Mouse (Mus musculus): ENCODE results near the gene Vars. TPM values are rescaled to one million over a fixed set of nuclear protein-coding genes. Genes with fewer than 3 reads are reported as not detected.
A peak's percentile ranks its signal among the peaks of the same experiment; 100 is the strongest.

The Vars gene
- polyA plus RNA-seq, 1 experiment from 2014 or later, result 140 TPM

GRCm38 (mm10) chr17:35048149-35048931 lies 47.6 kb downstream of the Vars start:
- H3K36me3 ChIP-seq, result peaks cover 12% of the 10 kb centered on the region
- 36% methylated on average over 11 of the region's 11 CpGs for WGBS
- no peaks in the 10 kb centered on the region for H3K27me3 ChIP-seq
- H3K27ac ChIP-seq, result peak overlapping the region; percentile 100
- peaks cover 70% of the 10 kb centered on the region for H3K4me1 ChIP-seq
- no peak for ATAC-seq (replicated peaks; ENCODE audit: low FRiP score)
- peak overlapping the region; percentile 99 for H3K4me2 ChIP-seq
- no peak overlapping the region for H3K9ac ChIP-seq
- no peaks in the 10 kb centered on the region for H3K9me3 ChIP-seq (replicated peaks)
- peak overlapping the region; percentile 69 for H3K4me3 ChIP-seq (replicated peaks)

GRCm38 (mm10) chr17:35048932-35049440 lies 48.2 kb downstream of the Vars start:
- no peaks in the 10 kb centered on the region for H3K27me3 ChIP-seq
- no peaks in the 10 kb centered on the region for H3K9me3 ChIP-seq (replicated peaks)
- ATAC-seq (replicated peaks; ENCODE audit: low FRiP score), result no peak
- peak overlapping the region; percentile 66 for H3K4me3 ChIP-seq (replicated peaks)
- H3K4me2 ChIP-seq, result peak overlapping the region; percentile 88
- H3K27ac ChIP-seq, result peak overlapping the region; percentile 100
- WGBS, result 71% methylated on average over 5 of the region's 5 CpGs
- peaks cover 74% of the 10 kb centered on the region for H3K4me1 ChIP-seq
- H3K9ac ChIP-seq, result 0 out of 2 replicates have a peak overlapping the region, but pooled peaks have one; percentile 83
- H3K36me3 ChIP-seq, result peaks cover 19% of the 10 kb centered on the region

- Histone ChIP-seq H3K9me3 (replicated peaks) (no peaks in the 10 kb centered on the region), H3K27me3 (no peaks in the 10 kb centered on the region), H3K4me3 (replicated peaks) (peak within 1 kb of the TSS; percentile 66), H3K4me2 (peak within 1 kb of the TSS; percentile 88), H3K36me3 (peaks cover 25% of the 10 kb centered on the region), H3K9ac (peak within 1 kb of the TSS; percentile 83), H3K27ac (peak within 1 kb of the TSS; percentile 100), H3K4me1 (peaks cover 73% of the 10 kb centered on the region)
- peak; percentile 31 for ATAC-seq (replicated peaks; ENCODE audit: low FRiP score)
- 4% methylated on average over 11 of the region's 11 CpGs for WGBS
These were observed 48.8 kb downstream of the Vars start, which contains the start of gene Clic1 for GRCm38 (mm10) chr17:35049561-35050016. Clic1 (plus strand) TSS chr17:35049966.

- Histone ChIP-seq H3K4me3 (replicated peaks) (peak overlapping the region; percentile 66), H3K27ac (peak overlapping the region; percentile 100), H3K36me3 (peaks cover 31% of the 10 kb centered on the region), H3K4me1 (peaks cover 67% of the 10 kb centered on the region), H3K9me3 (replicated peaks) (no peaks in the 10 kb centered on the region), H3K9ac (peak overlapping the region; percentile 83), H3K4me2 (peak overlapping the region; percentile 88), H3K27me3 (no peaks in the 10 kb centered on the region)
- whole genome bisulfite sequencing, result under 1% methylated on average over 27 of the region's 27 CpGs
- peak; percentile 20 for ATAC-seq (replicated peaks; ENCODE audit: low FRiP score)
These were observed 49.5 kb downstream of the Vars start for GRCm38 (mm10) chr17:35050126-35050750.

GRCm38 (mm10) chr17:35051156-35052086 lies 50.6 kb downstream of the Vars start:
- peaks cover 59% of the 10 kb centered on the region for H3K4me1 ChIP-seq

GRCm38 (mm10) chr17:35052271-35052798 lies 51.5 kb downstream of the Vars start:
- Histone ChIP-seq H3K36me3 (peaks cover 51% of the 10 kb centered on the region), H3K27ac (peak overlapping the region; percentile 100), H3K4me2 (peak overlapping the region; percentile 88), H3K27me3 (no peaks in the 10 kb centered on the region), H3K4me1 (peaks cover 53% of the 10 kb centered on the region), H3K9me3 (replicated peaks) (no peaks in the 10 kb centered on the region), H3K4me3 (replicated peaks) (peak overlapping the region; percentile 66), H3K9ac (peak overlapping the region; percentile 83)
- no peak for ATAC-seq (replicated peaks; ENCODE audit: low FRiP score)
- WGBS, result 73% methylated on average over 12 of the region's 12 CpGs

More at GRCm38 (mm10) chr17:35051156-35052086, 50.6 kb downstream of the Vars start:
- peaks cover 42% of the 10 kb centered on the region for H3K36me3 ChIP-seq
- H3K27ac ChIP-seq, result peak overlapping the region; percentile 100
- peak overlapping the region; percentile 83 for H3K9ac ChIP-seq
- H3K9me3 ChIP-seq (replicated peaks), result no peaks in the 10 kb centered on the region
- H3K27me3 ChIP-seq, result no peaks in the 10 kb centered on the region
- peak overlapping the region; percentile 88 for H3K4me2 ChIP-seq
- H3K4me3 ChIP-seq (replicated peaks), result peak overlapping the region; percentile 66
- under 1% methylated on average over 21 of the region's 21 CpGs for WGBS
- ATAC-seq (replicated peaks; ENCODE audit: low FRiP score), result peak; percentile 48

GRCm38 (mm10) chr17:35055691-35056495 lies 55.1 kb downstream of the Vars start:
- WGBS, result 93% methylated on average over 7 of the region's 7 CpGs

GRCm38 (mm10) chr17:35057090-35057489 lies 56.3 kb downstream of the Vars start:
- H3K4me2 ChIP-seq, result no peak overlapping the region
- no peak overlapping the region for H3K9ac ChIP-seq
- no peak overlapping the region for H3K4me3 ChIP-seq (replicated peaks)
- no peaks in the 10 kb centered on the region for H3K27me3 ChIP-seq
- peaks cover 77% of the 10 kb centered on the region for H3K36me3 ChIP-seq
- no peak overlapping the region for H3K27ac ChIP-seq
- 85% methylated on average over 3 of the region's 3 CpGs for WGBS
- ATAC-seq (replicated peaks; ENCODE audit: low FRiP score), result no peak
- no peaks in the 10 kb centered on the region for H3K9me3 ChIP-seq (replicated peaks)
- peaks cover 50% of the 10 kb centered on the region for H3K4me1 ChIP-seq

More at GRCm38 (mm10) chr17:35055691-35056495, 55.1 kb downstream of the Vars start:
- no peaks in the 10 kb centered on the region for H3K9me3 ChIP-seq (replicated peaks)
- H3K36me3 ChIP-seq, result peaks cover 65% of the 10 kb centered on the region
- no peak overlapping the region for H3K9ac ChIP-seq
- H3K4me3 ChIP-seq (replicated peaks), result no peak overlapping the region
- H3K4me1 ChIP-seq, result peaks cover 47% of the 10 kb centered on the region
- no peak for ATAC-seq (replicated peaks; ENCODE audit: low FRiP score)
- H3K27ac ChIP-seq, result no peak overlapping the region
- H3K27me3 ChIP-seq, result no peaks in the 10 kb centered on the region
- no peak overlapping the region for H3K4me2 ChIP-seq

- peak overlapping the region; percentile 83 for H3K4me3 ChIP-seq (replicated peaks)
- H3K9ac ChIP-seq, result no peak overlapping the region
- no peaks in the 10 kb centered on the region for H3K27me3 ChIP-seq
- H3K36me3 ChIP-seq, result peaks cover 78% of the 10 kb centered on the region
- ATAC-seq (replicated peaks; ENCODE audit: low FRiP score), result no peak
- H3K4me2 ChIP-seq, result peak overlapping the region; percentile 74
- H3K4me1 ChIP-seq, result peaks cover 41% of the 10 kb centered on the region
- WGBS, result 61% methylated on average over 9 of the region's 9 CpGs
- H3K27ac ChIP-seq, result peak overlapping the region; percentile 97
- H3K9me3 ChIP-seq (replicated peaks), result no peaks in the 10 kb centered on the region
These were observed 57.5 kb downstream of the Vars start for GRCm38 (mm10) chr17:35058316-35058715.

Data from kidney, embryonic 15.5 days (tissue).